Mouse (Mus musculus) cerebral cortex, adult 2 months (tissue): ENCODE measurements around the gene Polr3b.

ENCODE experiments used
- WGBS: fragments of 180-500 bp; shearing (Covaris S2); methylation state at CpG from one replicate; pipeline ENCODE4 v1.1.7; 2018; 5-methylcytosine and 5-hydroxymethylcytosine counted together

The Polr3b gene

GRCm38 (mm10) chr10:84610783-84611182, 11.3 kb upstream of the Polr3b start:
- 87% methylated on average over 3 of the region's 3 CpGs for WGBS

GRCm38 (mm10) chr10:84611664-84612063, 10.4 kb upstream of the Polr3b start:
- 61% methylated on average over 3 of the region's 3 CpGs for WGBS

GRCm38 (mm10) chr10:84612281-84612680, 9.8 kb upstream of the Polr3b start:
- WGBS, result 89% methylated on average over 2 of the region's 2 CpGs

- WGBS, result 82% methylated on average over 8 of the region's 8 CpGs
Observed at GRCm38 (mm10) chr10:84613366-84613765, 8.7 kb upstream of the Polr3b start.

- WGBS, result 82% methylated on average over 3 of the region's 3 CpGs
Observed at GRCm38 (mm10) chr10:84615076-84615475, 7.0 kb upstream of the Polr3b start.

- WGBS, result 70% methylated on average over 5 of the region's 5 CpGs
Observed at GRCm38 (mm10) chr10:84631182-84631581, 9.1 kb downstream of the Polr3b start.

GRCm38 (mm10) chr10:84632005-84632404, 9.9 kb downstream of the Polr3b start:
- 96% methylated on average over 4 of the region's 4 CpGs for WGBS

GRCm38 (mm10) chr10:84636656-84637055, 14.6 kb downstream of the Polr3b start:
- WGBS, result 94% methylated on average over 10 of the region's 10 CpGs

GRCm38 (mm10) chr10:84638382-84638781, 16.3 kb downstream of the Polr3b start:
- 92% methylated on average over 4 of the region's 4 CpGs for WGBS

- 62% methylated on average over 4 of the region's 4 CpGs for WGBS
Observed at GRCm38 (mm10) chr10:84639525-84640287, 17.6 kb downstream of the Polr3b start.

- 80% methylated on average over 7 of the region's 7 CpGs for WGBS
Observed at GRCm38 (mm10) chr10:84640861-84641260, 18.8 kb downstream of the Polr3b start.

- WGBS, result 51% methylated on average over 2 of the region's 2 CpGs
Observed at GRCm38 (mm10) chr10:84641576-84641975, 19.5 kb downstream of the Polr3b start.

- 82% methylated on average over 8 of the region's 8 CpGs for WGBS
Observed at GRCm38 (mm10) chr10:84645940-84646339, 23.8 kb downstream of the Polr3b start.

GRCm38 (mm10) chr10:84646506-84647102, 24.5 kb downstream of the Polr3b start:
- WGBS, result 36% methylated on average over 12 of the region's 12 CpGs

- WGBS, result 75% methylated on average over 5 of the region's 5 CpGs
Observed at GRCm38 (mm10) chr10:84647264-84647663, 25.2 kb downstream of the Polr3b start.

- 92% methylated on average over 4 of the region's 4 CpGs for WGBS
Observed at GRCm38 (mm10) chr10:84648911-84649310, 26.8 kb downstream of the Polr3b start.

GRCm38 (mm10) chr10:84654029-84654428, 31.9 kb downstream of the Polr3b start:
- WGBS, result 93% methylated on average over 4 of the region's 4 CpGs

GRCm38 (mm10) chr10:84654731-84655130, 32.6 kb downstream of the Polr3b start:
- 94% methylated on average over 4 of the region's 4 CpGs for WGBS

GRCm38 (mm10) chr10:84656618-84657017, 34.5 kb downstream of the Polr3b start:
- WGBS, result 81% methylated on average over 4 of the region's 4 CpGs

- WGBS, result 67% methylated on average over 6 of the region's 6 CpGs
Observed at GRCm38 (mm10) chr10:84657437-84658087, 35.5 kb downstream of the Polr3b start.

GRCm38 (mm10) chr10:84658088-84658848, 36.2 kb downstream of the Polr3b start:
- 67% methylated on average over 18 of the region's 18 CpGs for WGBS

GRCm38 (mm10) chr10:84659281-84659680, 37.2 kb downstream of the Polr3b start:
- WGBS, result 96% methylated on average over 3 of the region's 3 CpGs
